Mouse (Mus musculus): ENCODE results near the gene Spc25. TPM values are rescaled to one million over a fixed set of nuclear protein-coding genes. Genes with fewer than 3 reads are reported as not detected.

The Spc25 gene
- polyA plus RNA-seq, 1 experiment = 9.7 TPM

DNA sequence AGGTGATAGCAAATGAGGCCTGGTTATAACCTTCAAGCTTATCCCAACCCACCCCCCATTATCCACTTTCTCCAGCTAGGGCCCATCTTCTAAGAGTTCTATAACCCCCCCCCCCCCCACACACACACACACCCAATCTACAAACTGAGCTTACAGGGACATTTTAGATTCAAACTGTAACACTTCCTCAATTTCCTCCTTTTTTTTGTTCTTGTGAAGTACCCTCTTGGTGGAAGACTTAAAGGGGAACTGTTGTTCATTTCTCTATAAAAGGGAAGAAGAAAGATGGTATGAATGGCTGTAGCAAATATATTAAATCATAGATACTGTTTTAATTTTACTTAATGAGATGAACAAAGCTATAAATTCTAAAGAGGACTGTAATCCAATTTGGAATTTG lies 26.1 kb upstream of the Spc25 start:
- Histone ChIP-seq H3K36me3 (ENCODE audit: control insufficient read depth, insufficient read depth, low read length) (no peaks in the 10 kb centered on the region), H3K4me3 (ENCODE audit: control insufficient read depth, insufficient read depth, low read length) (no peak overlapping the region), H3K27ac (ENCODE audit: control insufficient read depth, insufficient read depth, low read length) (no peak overlapping the region), H3K27me3 (ENCODE audit: control insufficient read depth, insufficient read depth, low read length) (no peaks in the 10 kb centered on the region), H3K4me1 (replicated peaks; ENCODE audit: control insufficient read depth, insufficient read depth, low read length) (no peaks in the 10 kb centered on the region)
- no peak for DNase-seq
- TF ChIP-seq CTCF (IDR thresholded peaks at IDR 0.05; ENCODE audit: borderline replicate concordance, control insufficient read depth, extremely low read depth, insufficient read depth, low read length, poor library complexity) = no peak
- no peak for TF ChIP-seq POLR2A (IDR thresholded peaks at IDR 0.05; ENCODE audit: control insufficient read depth, extremely low read depth, insufficient read depth, low read length, poor library complexity)

- H3K4me1 ChIP-seq (replicated peaks; ENCODE audit: control insufficient read depth, insufficient read depth, low read length) = no peaks in the 10 kb centered on the region
- DNase-seq = no peak
- TF ChIP-seq POLR2A (IDR thresholded peaks at IDR 0.05; ENCODE audit: control insufficient read depth, extremely low read depth, insufficient read depth, low read length, poor library complexity) = no peak
- no peak for TF ChIP-seq CTCF (IDR thresholded peaks at IDR 0.05; ENCODE audit: borderline replicate concordance, control insufficient read depth, extremely low read depth, insufficient read depth, low read length, poor library complexity)
- no peaks in the 10 kb centered on the region for H3K27me3 ChIP-seq (ENCODE audit: control insufficient read depth, insufficient read depth, low read length)
- H3K4me3 ChIP-seq (ENCODE audit: control insufficient read depth, insufficient read depth, low read length) = no peak overlapping the region
- 56% methylated on average over 2 of the region's 2 CpGs for WGBS
- H3K36me3 ChIP-seq (ENCODE audit: control insufficient read depth, insufficient read depth, low read length) = no peaks in the 10 kb centered on the region
- H3K27ac ChIP-seq (ENCODE audit: control insufficient read depth, insufficient read depth, low read length) = no peak overlapping the region
Observed at GRCm38 (mm10) chr2:69230137-69230536, 24.1 kb upstream of the Spc25 start.

GRCm38 (mm10) chr2:69228635-69229034 lies 22.6 kb upstream of the Spc25 start:
- Histone ChIP-seq H3K27ac (ENCODE audit: control insufficient read depth, insufficient read depth, low read length) (no peak overlapping the region), H3K4me1 (replicated peaks; ENCODE audit: control insufficient read depth, insufficient read depth, low read length) (no peaks in the 10 kb centered on the region), H3K4me3 (ENCODE audit: control insufficient read depth, insufficient read depth, low read length) (no peak overlapping the region), H3K36me3 (ENCODE audit: control insufficient read depth, insufficient read depth, low read length) (no peaks in the 10 kb centered on the region), H3K27me3 (ENCODE audit: control insufficient read depth, insufficient read depth, low read length) (no peaks in the 10 kb centered on the region)
- WGBS = 95% methylated on average over 6 of the region's 6 CpGs
- no peak for TF ChIP-seq POLR2A (IDR thresholded peaks at IDR 0.05; ENCODE audit: control insufficient read depth, extremely low read depth, insufficient read depth, low read length, poor library complexity)
- no peak for DNase-seq

DNA sequence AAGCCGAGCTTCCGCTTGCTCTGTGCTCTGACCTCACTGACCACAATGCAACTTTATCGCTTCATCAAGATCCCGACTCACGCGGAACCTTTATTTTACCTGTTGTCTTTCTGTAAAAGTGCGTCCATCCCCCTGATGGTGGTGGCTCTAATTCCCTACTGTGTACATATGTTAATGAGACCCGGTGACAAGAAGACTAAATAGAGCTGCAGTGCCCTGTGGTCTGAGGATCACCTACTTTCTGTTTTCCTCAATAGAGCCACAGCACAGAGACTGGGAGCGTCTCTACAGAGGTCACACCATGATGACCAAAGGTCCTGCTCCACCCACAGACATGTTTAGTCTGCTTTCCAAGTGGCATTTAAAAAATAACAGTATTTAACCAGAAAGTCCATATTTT lies 20.9 kb upstream of the Spc25 start:
- Histone ChIP-seq H3K36me3 (ENCODE audit: control insufficient read depth, insufficient read depth, low read length) (no peaks in the 10 kb centered on the region), H3K27ac (ENCODE audit: control insufficient read depth, insufficient read depth, low read length) (no peak overlapping the region), H3K27me3 (ENCODE audit: control insufficient read depth, insufficient read depth, low read length) (no peaks in the 10 kb centered on the region), H3K4me1 (replicated peaks; ENCODE audit: control insufficient read depth, insufficient read depth, low read length) (no peaks in the 10 kb centered on the region), H3K4me3 (ENCODE audit: control insufficient read depth, insufficient read depth, low read length) (no peak overlapping the region)
- TF ChIP-seq CTCF (IDR thresholded peaks at IDR 0.05; ENCODE audit: borderline replicate concordance, control insufficient read depth, extremely low read depth, insufficient read depth, low read length, poor library complexity) = no peak
- DNase-seq = no peak
- 96% methylated on average over 9 of the region's 9 CpGs for WGBS

DNA sequence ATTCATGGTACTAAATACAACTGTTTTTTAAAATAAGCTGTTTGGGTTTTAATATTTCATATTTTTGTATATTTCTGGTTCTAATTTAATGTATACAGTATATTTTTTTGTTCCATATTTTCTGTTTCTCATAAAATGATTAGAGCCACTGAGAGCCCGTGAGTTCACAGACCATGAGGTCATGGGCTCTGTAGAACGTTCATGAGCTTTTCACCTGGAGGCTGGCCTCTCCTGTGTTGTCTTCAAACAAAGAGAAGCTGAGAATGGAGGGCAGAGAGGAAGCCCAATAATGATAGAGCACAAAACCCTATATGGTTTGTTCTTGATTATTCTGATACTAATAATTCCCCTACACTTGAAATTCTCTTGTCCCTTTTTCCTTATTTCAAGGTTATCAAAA lies 18.7 kb upstream of the Spc25 start:
- no peaks in the 10 kb centered on the region for H3K36me3 ChIP-seq (ENCODE audit: control insufficient read depth, insufficient read depth, low read length)
- no peak for DNase-seq
- 74% methylated on average over 2 of the region's 2 CpGs for WGBS
- no peak overlapping the region for H3K4me3 ChIP-seq (ENCODE audit: control insufficient read depth, insufficient read depth, low read length)
- TF ChIP-seq CTCF (IDR thresholded peaks at IDR 0.05; ENCODE audit: borderline replicate concordance, control insufficient read depth, extremely low read depth, insufficient read depth, low read length, poor library complexity) (no peak), POLR2A (IDR thresholded peaks at IDR 0.05; ENCODE audit: control insufficient read depth, extremely low read depth, insufficient read depth, low read length, poor library complexity) (no peak)
- no peaks in the 10 kb centered on the region for H3K4me1 ChIP-seq (replicated peaks; ENCODE audit: control insufficient read depth, insufficient read depth, low read length)
- H3K27me3 ChIP-seq (ENCODE audit: control insufficient read depth, insufficient read depth, low read length) = no peaks in the 10 kb centered on the region
- H3K27ac ChIP-seq (ENCODE audit: control insufficient read depth, insufficient read depth, low read length) = no peak overlapping the region

DNA sequence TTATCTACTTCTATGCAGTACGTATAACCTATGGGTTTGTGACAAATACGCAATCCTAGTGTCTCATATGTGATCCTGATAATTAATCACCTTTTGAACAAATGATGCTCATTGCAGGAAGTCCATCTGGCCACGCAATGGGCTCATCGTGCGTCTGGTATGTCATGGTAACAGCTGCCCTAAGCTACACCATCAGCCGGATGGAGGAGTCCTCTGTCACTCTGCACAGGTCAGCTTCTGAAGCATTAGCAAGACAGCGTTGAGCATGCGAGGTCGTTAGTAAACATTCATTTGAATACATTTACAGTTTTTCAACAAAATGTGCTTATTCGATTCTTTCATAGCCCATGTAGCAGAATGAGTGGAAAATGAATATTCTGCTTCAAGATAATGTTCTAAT lies 16.8 kb upstream of the Spc25 start:
- Histone ChIP-seq H3K27me3 (ENCODE audit: control insufficient read depth, insufficient read depth, low read length) (no peaks in the 10 kb centered on the region), H3K36me3 (ENCODE audit: control insufficient read depth, insufficient read depth, low read length) (no peaks in the 10 kb centered on the region), H3K4me1 (replicated peaks; ENCODE audit: control insufficient read depth, insufficient read depth, low read length) (no peaks in the 10 kb centered on the region), H3K4me3 (ENCODE audit: control insufficient read depth, insufficient read depth, low read length) (no peak overlapping the region), H3K27ac (ENCODE audit: control insufficient read depth, insufficient read depth, low read length) (no peak overlapping the region)
- TF ChIP-seq POLR2A (IDR thresholded peaks at IDR 0.05; ENCODE audit: control insufficient read depth, extremely low read depth, insufficient read depth, low read length, poor library complexity) = no peak
- no peak for TF ChIP-seq CTCF (IDR thresholded peaks at IDR 0.05; ENCODE audit: borderline replicate concordance, control insufficient read depth, extremely low read depth, insufficient read depth, low read length, poor library complexity)
- no peak for DNase-seq
- WGBS = 94% methylated on average over 10 of the region's 10 CpGs

GRCm38 (mm10) chr2:69221868-69222416 lies 15.9 kb upstream of the Spc25 start:
- no peak for TF ChIP-seq POLR2A (IDR thresholded peaks at IDR 0.05; ENCODE audit: control insufficient read depth, extremely low read depth, insufficient read depth, low read length, poor library complexity)
- no peak for DNase-seq
- 92% methylated on average over 5 of the region's 5 CpGs for WGBS
- H3K36me3 ChIP-seq (ENCODE audit: control insufficient read depth, insufficient read depth, low read length) = no peaks in the 10 kb centered on the region
- no peak overlapping the region for H3K4me3 ChIP-seq (ENCODE audit: control insufficient read depth, insufficient read depth, low read length)
- H3K27me3 ChIP-seq (ENCODE audit: control insufficient read depth, insufficient read depth, low read length) = no peaks in the 10 kb centered on the region
- H3K4me1 ChIP-seq (replicated peaks; ENCODE audit: control insufficient read depth, insufficient read depth, low read length) = no peaks in the 10 kb centered on the region
- no peak overlapping the region for H3K27ac ChIP-seq (ENCODE audit: control insufficient read depth, insufficient read depth, low read length)
